Mouse (Mus musculus) layer of hippocampus, adult 2 months (tissue): ENCODE results near the gene Zfp652. TPM values are rescaled to one million over a fixed set of nuclear protein-coding genes. Genes with fewer than 3 reads are reported as not detected.
A peak's percentile ranks its signal among the peaks of the same experiment; 100 is the strongest.

Source experiments
- DNase-seq, 2 experiments: peaks; one replicate each; pipeline ENCODE4 v3.0.0; 2022; ENCODE audit warnings: low spot score in 2 of 2
- H3K27ac ChIP-seq: fragments of 200-600 bp; 2 replicates; pipeline ENCODE4 v1.8.1; 2022
- H3K4me3 ChIP-seq: fragments of 200-600 bp; 2 replicates; pipeline ENCODE4 v1.8.1; 2022; ENCODE audit warnings: mild to moderate bottlenecking
- CTCF ChIP-seq: fragments of 200-600 bp; conservative IDR thresholded peaks from 2 replicates; pipeline ENCODE4 v1.8.1; 2022; ENCODE audit warnings: antibody characterized with exemption, mild to moderate bottlenecking, moderate library complexity
- total RNA-seq, 2 experiments: library from RNA; stranded (reverse); gene quantifications; 2 replicates each; pipeline ENCODE4 v1.2.3; 2021

Gene Zfp652
- total RNA-seq, 2 experiments from 2014 or later, result 49.0 to 50.5 TPM

DNA sequence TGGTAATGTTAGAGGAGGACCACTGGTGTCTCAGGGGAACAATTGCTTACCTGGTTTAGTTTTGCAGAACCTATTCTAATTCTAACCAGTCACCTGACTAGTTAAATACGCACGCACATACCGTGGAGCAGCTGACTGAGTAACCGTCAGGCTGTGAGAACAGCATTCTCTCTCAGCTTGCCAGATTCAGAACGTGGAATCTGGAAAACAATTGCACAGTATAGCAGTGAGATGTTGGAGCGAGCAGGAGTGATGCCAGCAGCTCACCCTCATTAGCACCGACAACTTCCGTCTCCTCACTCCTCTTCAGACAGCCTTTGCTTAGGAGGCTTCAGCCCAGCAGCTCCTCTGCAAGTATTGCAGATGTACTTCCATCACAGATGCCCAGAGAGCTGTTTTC lies 3.7 kb downstream of the Zfp652 start:
- Histone ChIP-seq H3K27ac (peak overlapping the region; percentile 7; the same call in 1 of the 2 replicates), H3K4me3 (peak overlapping the region; percentile 8; the same call in 1 of the 2 replicates)
- DNase-seq, result peak in 1 of 2 experiments; percentile 13
- TF ChIP-seq CTCF, result no peak

DNA sequence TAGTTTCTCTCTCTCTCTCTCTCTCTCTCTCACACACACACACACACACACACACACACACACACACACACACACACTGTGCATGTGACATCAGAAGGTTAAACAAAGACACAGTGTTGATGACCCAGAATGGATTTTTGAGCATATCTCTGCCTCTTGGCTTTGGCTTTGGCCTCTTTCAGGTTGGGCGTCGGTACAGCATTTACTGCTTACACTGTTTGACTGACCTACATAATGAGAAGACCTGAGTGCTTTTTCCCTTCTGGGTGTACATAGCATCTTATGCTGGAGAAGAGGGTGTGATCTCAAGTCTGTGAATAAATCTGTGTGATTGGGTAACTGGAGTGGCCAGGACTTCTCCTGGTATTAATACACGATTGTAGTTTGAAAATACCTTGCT lies 6.9 kb downstream of the Zfp652 start:
- no peak for TF ChIP-seq CTCF
- Histone ChIP-seq H3K27ac (no peak overlapping the region), H3K4me3 (no peak overlapping the region)
- no peak for DNase-seq

DNA sequence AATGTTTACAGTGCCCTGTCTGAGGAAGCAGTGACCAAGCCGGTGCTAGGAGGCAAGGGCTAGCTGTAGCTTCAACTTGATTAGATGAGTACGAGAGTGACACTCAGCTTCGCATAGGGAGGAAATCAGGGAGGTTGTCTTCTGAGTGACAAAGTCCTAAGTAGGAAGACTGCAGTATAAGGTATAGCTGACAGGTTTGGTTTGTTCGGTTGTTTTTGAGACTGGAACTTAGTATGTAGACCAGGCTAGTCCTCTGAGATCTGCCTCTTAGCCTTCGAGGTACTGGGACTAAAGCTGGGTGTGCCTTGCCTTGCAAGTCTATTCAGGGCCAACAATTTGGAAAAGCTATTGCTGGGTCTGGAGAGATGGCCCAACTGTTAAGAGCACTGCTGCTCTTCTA lies 10.8 kb downstream of the Zfp652 start, which contains the start of gene B130006D01Rik:
Gene B130006D01Rik, plus strand, starts transcription at position 301 of the 400 bp plus-strand sequence.
- no peak for DNase-seq
- Histone ChIP-seq H3K4me3 (no peak within 1 kb of the TSS), H3K27ac (no peak within 1 kb of the TSS)
- no peak for TF ChIP-seq CTCF

DNA sequence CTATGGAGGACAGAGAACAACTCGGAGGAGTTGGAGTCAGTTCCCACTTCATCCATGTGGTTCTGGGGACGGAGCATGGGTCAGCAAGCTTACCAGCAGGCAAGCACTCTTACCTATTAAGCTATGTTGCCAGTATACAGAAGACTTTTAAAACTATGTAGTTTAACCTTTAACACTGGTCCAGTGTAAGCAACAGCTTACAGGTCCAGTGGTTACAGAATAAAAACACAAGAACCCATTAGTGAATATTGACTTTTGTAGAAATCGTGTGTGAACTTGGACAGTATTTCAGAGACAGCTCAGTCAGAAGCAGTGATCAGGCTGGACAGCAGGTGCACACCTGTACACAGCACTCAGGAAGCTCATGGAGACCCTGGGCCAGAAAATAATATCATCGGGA lies 12.0 kb downstream of the Zfp652 start:
- H3K27ac ChIP-seq, result no peak overlapping the region

DNA sequence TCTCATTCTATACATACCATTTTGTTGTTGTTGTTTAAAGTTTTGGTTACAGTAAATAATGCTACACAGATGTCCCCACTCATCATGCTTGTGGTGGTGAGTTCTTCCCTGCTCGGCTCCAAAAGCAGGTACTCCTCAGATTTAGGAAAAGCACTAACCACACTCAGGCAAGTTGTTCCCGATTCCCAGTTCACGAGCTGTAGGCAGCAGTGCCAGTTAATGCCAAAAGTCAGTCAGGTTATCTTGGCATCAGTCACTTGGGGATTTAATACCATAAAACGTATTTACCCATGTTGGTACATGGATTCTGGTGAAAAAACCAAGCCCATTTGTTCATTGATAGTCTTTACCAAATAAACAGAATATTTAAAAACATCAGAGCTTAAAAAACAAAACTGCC lies 13.7 kb downstream of the Zfp652 start:
- Histone ChIP-seq H3K4me3 (no peak overlapping the region), H3K27ac (no peak overlapping the region)
- TF ChIP-seq CTCF, result no peak
- DNase-seq, result no peak

More for the DNA sequence above, 12.0 kb downstream of the Zfp652 start:
- no peak for DNase-seq
- no peak overlapping the region for H3K4me3 ChIP-seq
- TF ChIP-seq CTCF, result no peak

DNA sequence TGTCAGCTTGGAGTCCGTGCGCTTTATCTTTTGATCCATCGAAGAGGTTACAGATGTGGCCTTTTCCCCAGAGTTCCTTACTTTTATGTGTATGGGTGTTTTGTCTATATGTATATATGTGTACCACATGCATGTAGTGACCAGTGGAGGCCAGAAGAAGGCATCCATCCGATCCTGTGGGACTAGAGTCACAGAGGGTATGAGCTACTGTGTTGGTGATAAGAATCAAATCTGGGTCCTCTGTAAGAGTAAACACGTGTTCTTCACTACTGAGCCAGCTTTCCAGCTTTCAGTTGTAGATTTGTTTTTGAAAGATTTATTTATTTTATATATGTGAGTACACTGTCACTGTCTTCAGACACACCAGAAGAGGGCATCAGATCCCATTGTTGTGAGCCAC lies 15.5 kb downstream of the Zfp652 start:
- Histone ChIP-seq H3K27ac (no peak overlapping the region), H3K4me3 (no peak overlapping the region)
- no peak for TF ChIP-seq CTCF
- no peak for DNase-seq

DNA sequence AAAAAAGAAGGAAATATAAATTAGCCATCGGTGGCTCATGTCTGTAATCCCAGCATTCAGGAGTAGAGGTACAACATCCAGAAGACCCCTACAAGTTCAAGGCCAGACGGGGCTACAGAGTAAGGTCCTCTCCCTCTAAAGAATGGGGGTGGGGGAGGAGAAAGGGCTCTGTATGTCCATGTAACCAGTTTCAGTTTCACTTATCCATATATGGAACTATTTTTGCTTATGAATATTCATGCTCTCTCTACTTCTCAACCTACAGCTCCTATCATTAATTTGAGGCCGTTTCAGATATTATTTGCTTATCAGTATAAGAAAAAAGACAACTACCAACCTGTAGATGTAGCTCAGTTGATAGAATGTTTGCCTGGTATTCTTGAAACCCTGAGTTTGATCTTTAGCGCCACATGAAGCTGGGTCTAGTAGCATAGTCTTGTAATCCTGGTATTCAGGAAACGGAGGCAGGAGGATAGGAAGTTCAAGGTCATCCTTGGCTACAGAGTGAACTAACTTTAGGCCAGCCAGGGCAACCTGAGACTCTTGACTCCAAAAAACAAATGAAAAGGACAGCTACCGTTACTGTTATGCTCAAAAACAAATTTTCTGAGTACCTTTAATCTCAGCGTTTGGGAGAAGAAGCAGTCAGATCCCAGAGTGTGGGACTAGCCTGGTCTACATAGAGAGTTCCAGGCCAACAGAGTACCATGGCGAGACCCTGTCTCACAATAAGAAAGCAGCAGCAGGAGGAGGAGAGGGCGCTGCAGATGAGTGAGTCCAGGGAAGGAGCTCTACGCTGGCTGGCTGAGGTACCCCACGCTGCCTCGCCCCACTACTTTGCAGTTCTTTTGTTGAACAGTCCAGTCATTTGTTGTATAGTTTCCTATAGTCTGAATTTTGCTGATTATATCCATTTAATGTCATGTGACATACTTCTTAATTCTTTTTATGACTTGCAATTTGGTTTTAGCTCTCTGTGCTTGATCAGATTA lies 16.7 kb downstream of the Zfp652 start:
- Histone ChIP-seq H3K4me3 (no peak overlapping the region), H3K27ac (no peak overlapping the region)
- no peak for DNase-seq
- no peak for TF ChIP-seq CTCF

DNA sequence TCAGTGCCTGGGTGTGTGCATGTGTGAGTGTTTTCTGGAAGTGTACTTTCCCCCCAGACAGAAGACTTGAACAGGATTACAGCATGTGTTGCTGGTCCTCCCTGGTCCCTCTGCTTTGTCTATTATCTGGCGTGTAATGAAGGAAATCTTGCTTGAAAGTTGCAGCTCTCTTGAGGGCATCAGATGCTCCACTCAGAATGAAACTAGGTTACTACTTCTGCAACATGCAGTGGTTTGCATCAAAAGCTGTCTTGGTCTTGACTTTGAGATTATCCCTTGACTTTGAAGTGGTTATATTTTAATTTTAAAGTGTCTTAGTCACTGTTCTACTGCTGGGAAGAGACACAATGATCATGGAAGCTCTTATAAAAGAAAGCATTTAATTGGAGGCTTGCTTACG lies 22.0 kb downstream of the Zfp652 start:
- no peak for DNase-seq
- Histone ChIP-seq H3K27ac (no peak overlapping the region), H3K4me3 (no peak overlapping the region)
- TF ChIP-seq CTCF, result no peak

DNA sequence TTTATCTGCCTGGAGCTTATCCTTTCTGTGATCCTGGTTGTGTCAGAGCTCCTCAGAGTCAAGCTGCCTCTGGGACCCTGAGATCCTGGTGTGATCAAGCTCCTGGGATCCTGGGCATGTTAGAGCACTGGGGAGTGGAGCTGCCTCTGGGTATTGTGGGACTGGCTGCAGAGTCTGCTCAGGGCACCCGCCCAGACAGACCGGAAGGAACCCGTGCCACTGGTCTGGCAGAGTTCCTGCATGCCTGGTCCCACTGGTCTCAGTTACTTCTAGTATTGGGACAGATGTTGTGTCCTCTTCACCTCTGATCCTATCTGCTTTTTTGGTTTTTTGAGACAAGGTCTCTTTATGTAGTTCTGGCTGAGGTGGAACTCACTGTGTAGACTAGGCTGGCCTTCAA lies 25.3 kb downstream of the Zfp652 start:
- no peak for TF ChIP-seq CTCF
- no peak for DNase-seq

DNA sequence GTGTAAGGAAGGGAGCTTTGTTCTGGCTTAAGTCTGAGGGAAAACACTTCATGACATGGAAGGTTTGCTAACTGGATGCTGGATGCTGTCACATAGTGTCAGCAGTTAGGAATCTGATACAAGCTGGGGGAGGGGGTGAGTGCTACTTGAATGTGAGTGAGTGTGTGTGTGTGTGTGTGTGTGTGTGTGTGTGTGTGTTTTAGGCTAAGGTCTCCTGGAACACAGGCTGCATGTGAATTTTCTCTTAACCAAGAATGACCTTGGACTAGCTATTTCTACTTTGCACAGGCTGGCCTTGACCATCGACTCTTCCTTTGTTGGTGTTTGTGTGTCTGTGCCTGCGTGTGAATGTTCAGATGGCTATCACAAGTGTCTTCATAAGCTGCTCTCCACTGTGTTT lies 32.0 kb downstream of the Zfp652 start:
- H3K4me3 ChIP-seq, result no peak overlapping the region
- DNase-seq, result no peak
- TF ChIP-seq CTCF, result no peak
- no peak overlapping the region for H3K27ac ChIP-seq

More for the DNA sequence above, 25.3 kb downstream of the Zfp652 start:
- Histone ChIP-seq H3K27ac (peak overlapping the region; percentile 39; the same call in 1 of the 2 replicates), H3K4me3 (no peak overlapping the region)

DNA sequence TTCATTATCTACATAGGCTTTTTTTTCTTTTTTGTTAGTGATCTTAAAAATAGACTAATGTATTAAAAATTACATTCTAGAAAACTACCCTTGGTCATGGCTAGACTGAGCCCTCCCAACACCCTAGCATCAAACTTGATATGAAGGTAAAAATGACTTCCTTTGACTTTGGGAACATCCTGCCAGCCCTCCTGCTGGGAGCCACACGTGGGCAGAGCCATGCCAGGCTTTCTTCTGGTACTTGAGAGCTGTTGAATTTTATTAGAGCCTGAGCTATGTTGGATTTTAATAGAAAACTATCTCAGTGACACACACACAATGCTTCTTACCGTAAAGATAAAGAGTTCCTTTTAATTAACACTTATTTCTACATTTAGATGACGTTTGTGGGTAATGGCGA lies 34.3 kb downstream of the Zfp652 start:
- no peak overlapping the region for H3K4me3 ChIP-seq
- H3K27ac ChIP-seq, result no peak overlapping the region; the same call in 1 of the 2 replicates
- no peak for DNase-seq
- TF ChIP-seq CTCF, result no peak

DNA sequence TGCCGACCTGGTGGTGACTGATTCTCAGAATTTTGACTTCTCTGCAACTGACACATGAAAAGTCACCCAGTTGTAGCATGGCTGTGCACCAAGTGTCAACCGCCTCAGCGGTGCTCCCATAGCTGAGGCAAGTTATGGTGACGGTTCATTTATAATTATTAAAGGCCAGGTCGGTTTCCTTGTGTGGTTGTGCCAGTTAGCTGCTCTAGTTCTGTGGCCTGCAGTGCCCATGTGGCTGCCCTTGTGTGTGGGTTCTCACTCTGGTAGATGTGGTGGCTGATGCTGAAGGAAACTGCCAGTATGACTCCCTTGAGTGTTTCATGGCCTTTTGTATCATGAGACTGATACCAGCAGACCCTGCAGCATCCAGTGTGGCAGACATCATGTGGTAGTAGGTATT lies 35.9 kb downstream of the Zfp652 start:
- no peak overlapping the region for H3K4me3 ChIP-seq
- DNase-seq, result no peak
- peak overlapping the region; percentile 3; the same call in 1 of the 2 replicates for H3K27ac ChIP-seq
- TF ChIP-seq CTCF, result no peak

DNA sequence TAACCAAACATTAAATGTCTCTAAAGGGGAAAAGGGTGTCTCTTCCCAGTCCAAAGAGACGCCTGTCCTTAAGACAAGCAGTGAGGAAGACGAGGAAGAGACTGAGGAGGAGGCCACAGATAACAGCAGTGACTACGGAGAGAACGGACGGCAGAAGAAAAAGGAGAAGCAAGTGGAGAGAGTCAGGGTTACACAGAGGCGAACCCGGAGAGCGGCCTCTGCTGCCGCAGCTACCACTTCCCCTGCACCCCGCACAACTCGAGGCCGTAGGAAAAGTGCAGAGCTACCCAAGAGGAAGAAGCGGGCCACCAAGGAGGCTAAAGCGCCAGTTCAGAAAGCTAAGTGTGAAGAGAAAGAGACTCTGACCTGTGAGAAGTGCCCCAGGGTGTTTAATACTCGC lies 37.1 kb downstream of the Zfp652 start:
- no peak for TF ChIP-seq CTCF
- Histone ChIP-seq H3K27ac (no peak overlapping the region), H3K4me3 (no peak overlapping the region)
- DNase-seq, result no peak

DNA sequence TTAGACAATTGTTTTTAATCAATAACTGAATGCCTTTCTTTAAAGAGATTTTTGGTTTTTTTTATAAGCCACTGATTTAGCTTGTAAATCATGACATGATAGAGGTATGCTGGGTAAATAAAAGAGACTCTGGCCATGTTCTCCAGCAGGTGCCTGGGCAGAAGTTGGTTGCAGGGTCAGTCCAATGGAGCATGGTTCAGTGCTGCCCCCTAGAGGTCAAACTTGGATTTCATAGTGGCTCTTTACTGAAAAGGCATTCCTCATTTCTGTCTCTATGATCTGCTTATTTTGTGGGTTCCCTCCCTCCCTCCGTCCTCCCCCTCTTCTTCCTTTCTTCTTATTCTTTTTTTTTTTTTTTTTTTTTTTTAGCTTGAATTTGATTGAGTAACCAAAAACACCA lies 38.5 kb downstream of the Zfp652 start:
- Histone ChIP-seq H3K27ac (no peak overlapping the region), H3K4me3 (no peak overlapping the region)
- DNase-seq, result peak; percentile 68 to 82
- TF ChIP-seq CTCF, result peak; percentile 91
